Mouse (Mus musculus) forebrain, embryonic 12.5 days (tissue): ENCODE results near the gene Rc3h1. TPM values are rescaled to one million over a fixed set of nuclear protein-coding genes. Genes with fewer than 3 reads are reported as not detected.
"Not testable (repeated sequence)": the region's sequence is repeated elsewhere in the genome, so short reads cannot be mapped to it uniquely, and the experiment has no call there.

ENCODE experiments used
- ATAC-seq: fragments of 200-750 bp; cut with Nextera tagmentation; 2 replicates; pipeline ENCODE4 v1.8.0; 2017; ENCODE audit warnings: moderate TSS enrichment; ENCODE audit not compliant: low FRiP score
- H3K27ac ChIP-seq: fragments of 300-500 bp; sonication (generic); 2 replicates; pipeline ENCODE4 v1.5.1; 2016; ENCODE audit warnings: mild to moderate bottlenecking
- H3K27me3 ChIP-seq: fragments of 300-500 bp; sonication (generic); 2 replicates; pipeline ENCODE4 v1.6.1; 2016; ENCODE audit warnings: mild to moderate bottlenecking
- H3K36me3 ChIP-seq: fragments of 300-500 bp; sonication (generic); replicated peaks from 2 replicates; pipeline ENCODE4 v1.6.1; 2016; ENCODE audit warnings: mild to moderate bottlenecking
- H3K4me1 ChIP-seq: fragments of 300-500 bp; sonication (generic); 2 replicates; pipeline ENCODE4 v1.6.1; 2016
- H3K4me2 ChIP-seq: fragments of 300-500 bp; sonication (generic); 2 replicates; pipeline ENCODE4 v1.6.1; 2016; ENCODE audit warnings: mild to moderate bottlenecking, moderate library complexity
- H3K4me3 ChIP-seq: fragments of 300-500 bp; sonication (generic); replicated peaks from 2 replicates; pipeline ENCODE4 v1.5.1; 2016; ENCODE audit warnings: mild to moderate bottlenecking
- H3K9ac ChIP-seq: fragments of 300-500 bp; sonication (generic); 2 replicates; pipeline ENCODE4 v1.6.1; 2016; ENCODE audit warnings: mild to moderate bottlenecking
- H3K9me3 ChIP-seq: fragments of 300-500 bp; sonication (generic); 2 replicates; pipeline ENCODE4 v1.6.1; 2016
- WGBS: fragments of 180-500 bp; shearing (Covaris S2); methylation state at CpG from one replicate; pipeline ENCODE4 v1.1.7; 2016; 5-methylcytosine and 5-hydroxymethylcytosine counted together
- polyA plus RNA-seq: library from polyadenylated mRNA; unstranded; fragments of >200 nt; fragmentation: Nextera tagmentation; extraction: Ambion mirVana; gene quantifications from 2 replicates; pipeline ENCODE4 v1.2.1, GENCODE M21; 2016

The Rc3h1 gene
- polyA plus RNA-seq, 1 experiment from 2014 or later = 9.5 TPM

DNA sequence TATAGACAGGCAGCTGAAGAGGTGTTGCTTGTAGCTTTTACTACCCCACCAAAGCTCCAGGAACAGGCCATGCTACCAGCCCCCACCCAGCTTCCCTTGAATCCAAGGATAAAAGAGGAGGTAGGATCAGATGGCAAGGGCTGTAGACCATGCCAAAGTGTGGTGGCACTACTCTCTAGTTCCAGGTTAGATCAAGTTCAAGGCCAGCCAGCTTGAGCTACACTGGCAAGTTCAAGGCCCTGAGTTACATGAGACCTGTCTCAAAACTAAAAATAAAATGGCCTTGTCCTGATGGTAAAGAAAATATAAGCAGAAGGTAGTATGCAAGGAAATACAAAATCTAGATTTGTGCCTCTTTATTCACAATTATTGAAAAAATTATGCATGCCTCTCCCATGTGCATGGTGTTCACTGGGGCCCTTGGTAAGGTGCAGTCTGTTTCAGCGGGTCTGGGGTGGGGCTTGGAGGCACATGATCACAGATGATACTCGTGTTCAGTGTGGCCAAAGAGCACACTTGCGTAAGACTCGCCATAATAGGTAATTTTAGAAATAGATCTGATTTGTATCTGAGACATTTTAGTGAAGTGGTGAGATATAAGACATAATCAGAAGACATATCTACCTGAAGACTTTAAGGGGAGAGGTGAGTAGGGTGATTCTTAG is 72.0 kb downstream of the Rc3h1 start, which contains the start of gene Serpinc1:
TSS of gene Serpinc1 (plus strand) at position 515 of the 665 bp plus-strand sequence.
- no peak for ATAC-seq
- no peak within 1 kb of the TSS for H3K4me2 ChIP-seq
- H3K36me3 ChIP-seq = no peaks in the 10 kb centered on the region; the same call in 1 of the 2 replicates
- H3K4me3 ChIP-seq = no peak within 1 kb of the TSS
- H3K27me3 ChIP-seq = no peaks in the 10 kb centered on the region
- no peaks in the 10 kb centered on the region for H3K4me1 ChIP-seq
- H3K9me3 ChIP-seq = no peaks in the 10 kb centered on the region
- no peak within 1 kb of the TSS for H3K27ac ChIP-seq
- no peak within 1 kb of the TSS for H3K9ac ChIP-seq
- WGBS = 94% methylated on average over 4 of the region's 4 CpGs

DNA sequence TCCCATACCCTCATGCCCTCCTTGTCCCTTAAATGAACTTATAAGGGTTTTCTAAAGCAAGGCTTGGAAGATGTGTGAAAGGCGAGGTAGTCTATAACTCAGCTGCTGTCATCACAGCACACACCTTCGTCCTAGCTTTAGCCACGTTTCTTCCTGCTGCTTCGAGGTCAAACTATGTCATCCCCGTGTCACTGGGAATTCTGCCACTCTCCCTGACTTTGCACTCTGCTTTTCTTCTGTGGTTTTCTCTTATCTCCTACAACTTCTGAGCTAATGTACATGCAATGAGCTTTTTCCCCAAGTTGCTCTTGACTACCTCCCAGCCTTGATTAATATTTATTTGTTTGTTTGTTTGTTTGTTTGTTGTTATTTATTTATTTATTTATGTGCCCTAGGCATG is 73.8 kb downstream of the Rc3h1 start:
- Histone ChIP-seq H3K4me3 (no peak overlapping the region), H3K4me2 (no peak overlapping the region), H3K4me1 (no peaks in the 10 kb centered on the region), H3K9ac (no peak overlapping the region), H3K27ac (no peak overlapping the region), H3K9me3 (no peaks in the 10 kb centered on the region), H3K27me3 (no peaks in the 10 kb centered on the region), H3K36me3 (no peaks in the 10 kb centered on the region; the same call in 1 of the 2 replicates)
- ATAC-seq = no peak
- WGBS = 94% methylated on average over 5 of the region's 5 CpGs

DNA sequence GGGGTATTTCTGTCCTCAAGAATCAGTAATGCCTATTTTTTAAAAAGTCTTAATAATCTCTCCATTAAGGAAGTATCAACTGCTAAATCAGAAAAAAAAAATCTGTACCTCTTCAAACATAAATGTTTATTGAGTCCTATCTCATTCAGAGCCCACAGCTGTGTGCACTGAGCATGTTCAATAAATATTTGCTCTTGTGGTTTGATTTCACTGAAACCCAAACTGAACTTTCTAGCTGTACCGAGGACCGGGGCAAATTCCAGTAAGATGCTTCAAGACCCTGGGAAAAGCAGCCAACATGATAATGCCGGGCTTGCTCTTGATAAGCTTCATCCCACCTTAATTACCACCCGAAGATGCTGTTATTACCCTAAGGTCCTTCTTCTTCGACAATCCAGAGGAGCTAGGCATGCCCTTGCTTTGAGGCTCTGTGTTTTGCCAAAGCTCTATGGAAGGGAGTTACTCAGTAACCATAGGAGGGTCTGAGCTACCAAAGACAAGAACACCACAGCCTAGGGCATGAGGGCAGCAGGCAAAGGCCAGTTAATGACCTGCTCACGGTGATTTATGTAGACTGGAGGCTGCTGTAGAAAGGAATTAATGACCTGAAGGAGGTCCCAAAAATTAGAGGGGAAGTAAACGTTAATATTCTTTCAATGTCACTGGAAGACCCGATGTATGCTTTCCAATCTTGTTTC is 74.5 kb downstream of the Rc3h1 start:
- H3K4me1 ChIP-seq = no peaks in the 10 kb centered on the region
- no peak overlapping the region for H3K27ac ChIP-seq
- H3K27me3 ChIP-seq = no peaks in the 10 kb centered on the region
- H3K36me3 ChIP-seq = no peaks in the 10 kb centered on the region; the same call in 1 of the 2 replicates
- H3K9ac ChIP-seq = no peak overlapping the region
- ATAC-seq = no peak
- H3K4me2 ChIP-seq = no peak overlapping the region
- H3K9me3 ChIP-seq = no peaks in the 10 kb centered on the region
- WGBS = 87% methylated on average over 8 of the region's 8 CpGs
- H3K4me3 ChIP-seq = no peak overlapping the region

DNA sequence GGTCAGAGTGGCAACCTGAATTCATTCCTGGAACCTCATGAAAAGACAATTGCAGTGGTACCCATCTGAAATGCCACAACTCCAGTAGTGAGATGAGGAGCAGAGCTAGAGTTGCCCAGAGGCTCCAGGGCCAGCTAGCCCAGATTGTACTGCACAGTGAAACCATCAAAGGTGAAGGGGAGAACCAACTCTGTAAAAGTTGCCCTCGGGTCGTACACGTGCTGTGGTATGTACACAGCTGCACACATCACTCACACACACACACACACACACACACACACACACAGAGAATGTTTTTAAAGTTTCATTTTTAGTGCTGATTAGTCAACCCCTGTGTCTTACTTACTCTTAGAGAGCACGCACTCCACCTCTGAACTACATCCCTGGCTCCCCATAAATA is 75.1 kb downstream of the Rc3h1 start:
- Histone ChIP-seq H3K4me3 (no peak overlapping the region), H3K4me2 (no peak overlapping the region), H3K36me3 (no peaks in the 10 kb centered on the region; the same call in 1 of the 2 replicates), H3K9me3 (no peaks in the 10 kb centered on the region), H3K27me3 (no peaks in the 10 kb centered on the region), H3K9ac (no peak overlapping the region), H3K27ac (no peak overlapping the region), H3K4me1 (no peaks in the 10 kb centered on the region)
- 98% methylated on average over 4 of the region's 4 CpGs for WGBS
- ATAC-seq = no peak

DNA sequence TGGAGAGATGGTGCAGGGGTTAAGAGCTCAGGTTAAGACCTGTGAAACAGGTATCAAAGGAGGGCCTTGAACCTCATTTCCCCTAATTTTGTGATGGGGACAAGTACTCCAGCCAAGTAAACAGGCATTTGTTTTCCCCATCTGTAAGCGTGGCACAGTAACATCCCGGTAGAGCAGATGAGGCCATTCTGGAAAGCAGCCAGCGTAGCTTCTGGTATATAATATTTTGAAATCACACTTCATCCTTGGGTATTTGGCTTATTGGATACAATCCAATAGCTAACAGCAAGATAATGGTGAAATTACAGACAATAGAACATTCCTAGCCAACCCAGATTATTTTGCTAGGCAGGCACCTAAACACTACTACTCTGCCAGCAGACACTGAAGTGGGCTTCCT is 76.7 kb downstream of the Rc3h1 start:
- Histone ChIP-seq H3K36me3 (no peaks in the 10 kb centered on the region), H3K9ac (no peak overlapping the region), H3K27ac (no peak overlapping the region), H3K27me3 (no peaks in the 10 kb centered on the region), H3K4me3 (no peak overlapping the region), H3K4me2 (no peak overlapping the region), H3K4me1 (no peaks in the 10 kb centered on the region), H3K9me3 (no peaks in the 10 kb centered on the region)
- ATAC-seq = no peak
- 91% methylated on average over 3 of the region's 3 CpGs for WGBS

DNA sequence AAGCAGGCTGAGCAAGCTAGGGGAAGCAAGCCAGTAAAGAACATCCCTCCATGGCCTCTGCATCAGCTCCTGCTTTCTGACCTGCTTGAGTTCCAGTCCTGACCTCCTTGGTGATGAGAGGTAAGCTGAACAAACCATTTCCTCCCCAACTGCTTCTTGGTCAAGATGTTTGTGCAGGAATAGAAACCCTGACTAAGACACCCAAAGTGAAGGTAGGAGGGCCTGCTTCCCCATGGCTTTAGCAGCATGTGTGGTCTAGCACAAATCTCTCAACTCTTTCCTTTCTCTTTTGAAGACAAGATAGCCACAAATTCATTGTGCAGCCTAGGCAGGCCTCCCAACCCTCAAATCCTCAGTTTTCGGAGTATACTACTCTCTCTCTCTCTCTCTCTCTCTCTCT is 78.5 kb downstream of the Rc3h1 start:
- not testable (repeated sequence) for H3K4me2 ChIP-seq, H3K9me3 ChIP-seq, H3K36me3 ChIP-seq, H3K4me3 ChIP-seq, H3K4me1 ChIP-seq, H3K27ac ChIP-seq, H3K27me3 ChIP-seq, ATAC-seq, H3K9ac ChIP-seq
- 82% methylated on average over 1 of the region's 1 CpGs for WGBS

DNA sequence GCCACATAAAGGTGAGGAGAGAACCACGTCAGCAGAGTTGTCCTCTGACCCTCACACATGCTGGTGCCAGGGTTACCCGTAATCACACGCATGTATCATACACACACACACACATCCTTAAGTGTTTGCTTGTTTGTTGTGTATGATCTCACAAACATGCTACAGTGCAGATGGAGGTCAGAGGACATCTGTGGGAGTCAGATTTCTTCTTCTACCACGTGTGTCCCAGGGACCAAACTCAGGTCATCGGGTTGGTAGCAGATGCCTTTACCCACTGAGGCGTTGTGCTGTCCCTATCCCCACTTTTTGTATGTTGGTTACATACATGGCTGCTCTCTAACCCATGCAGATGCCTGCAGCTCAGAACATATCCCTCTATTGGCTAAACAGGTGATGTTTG is 79.3 kb downstream of the Rc3h1 start:
- WGBS = 89% methylated on average over 6 of the region's 6 CpGs
- Histone ChIP-seq H3K36me3 (no peaks in the 10 kb centered on the region), H3K4me3 (no peak overlapping the region), H3K27ac (no peak overlapping the region), H3K4me2 (no peak overlapping the region), H3K27me3 (no peaks in the 10 kb centered on the region), H3K4me1 (no peaks in the 10 kb centered on the region), H3K9me3 (no peaks in the 10 kb centered on the region), H3K9ac (no peak overlapping the region)
- ATAC-seq = no peak

DNA sequence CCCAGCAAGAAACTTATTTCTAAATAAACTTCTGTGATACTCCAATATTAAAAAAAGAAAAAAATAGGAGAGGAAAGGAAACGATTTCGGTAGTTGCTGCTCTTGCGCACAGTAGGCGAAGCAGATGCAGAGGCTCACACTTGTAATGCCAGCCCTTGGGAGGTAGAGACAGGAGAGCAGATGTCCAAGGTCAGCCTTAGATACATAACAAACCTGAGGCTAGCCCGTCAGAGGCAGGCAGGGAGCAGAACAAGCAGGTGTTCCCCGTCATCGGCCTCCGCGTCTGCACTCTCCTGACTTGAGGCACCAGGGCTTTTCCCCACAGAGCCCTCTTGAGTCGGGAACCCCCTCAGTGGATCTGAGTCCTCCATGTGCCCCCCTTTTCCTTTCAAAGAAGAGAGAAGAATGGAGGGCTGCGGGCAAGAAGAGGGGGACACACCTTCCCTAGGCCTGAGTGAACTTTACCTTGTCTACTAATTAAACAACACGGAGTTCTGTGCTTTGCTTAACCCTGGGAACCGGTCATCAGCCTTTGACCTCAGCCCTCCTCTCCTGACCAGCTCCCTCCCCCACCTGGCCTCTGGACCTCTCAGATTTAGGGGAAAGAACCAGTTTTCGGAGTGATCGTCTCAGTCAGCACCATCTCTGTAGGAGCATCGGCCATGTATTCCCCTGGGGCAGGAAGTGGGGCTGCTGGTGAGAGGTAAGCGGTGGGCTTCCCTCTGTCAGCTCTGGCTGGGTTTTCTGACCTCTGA is 80.8 kb downstream of the Rc3h1 start:
- H3K4me1 ChIP-seq = no peaks in the 10 kb centered on the region
- no peaks in the 10 kb centered on the region for H3K9me3 ChIP-seq
- 88% methylated on average over 17 of the region's 17 CpGs for WGBS
- H3K4me2 ChIP-seq = no peak overlapping the region
- no peaks in the 10 kb centered on the region for H3K36me3 ChIP-seq
- no peak overlapping the region for H3K4me3 ChIP-seq
- no peak overlapping the region for H3K27ac ChIP-seq
- no peak overlapping the region for H3K9ac ChIP-seq
- no peaks in the 10 kb centered on the region for H3K27me3 ChIP-seq
- no peak for ATAC-seq

DNA sequence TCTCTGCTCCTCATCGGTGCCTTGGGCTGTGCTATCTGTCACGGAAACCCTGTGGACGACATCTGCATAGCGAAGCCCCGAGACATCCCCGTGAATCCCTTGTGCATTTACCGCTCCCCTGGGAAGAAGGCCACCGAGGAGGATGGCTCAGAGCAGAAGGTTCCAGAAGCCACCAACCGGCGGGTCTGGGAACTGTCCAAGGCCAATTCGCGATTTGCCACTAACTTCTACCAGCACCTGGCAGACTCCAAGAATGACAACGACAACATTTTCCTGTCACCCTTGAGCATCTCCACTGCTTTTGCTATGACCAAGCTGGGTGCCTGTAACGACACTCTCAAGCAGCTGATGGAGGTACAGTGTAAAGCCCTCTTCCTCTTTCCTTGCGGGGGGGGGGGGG is 83.2 kb downstream of the Rc3h1 start:
- Histone ChIP-seq H3K36me3 (no peaks in the 10 kb centered on the region), H3K27ac (no peak overlapping the region), H3K4me1 (no peaks in the 10 kb centered on the region), H3K9me3 (no peaks in the 10 kb centered on the region), H3K9ac (no peak overlapping the region), H3K4me3 (no peak overlapping the region), H3K4me2 (no peak overlapping the region), H3K27me3 (no peaks in the 10 kb centered on the region)
- no peak for ATAC-seq
- 92% methylated on average over 14 of the region's 15 CpGs for WGBS

DNA sequence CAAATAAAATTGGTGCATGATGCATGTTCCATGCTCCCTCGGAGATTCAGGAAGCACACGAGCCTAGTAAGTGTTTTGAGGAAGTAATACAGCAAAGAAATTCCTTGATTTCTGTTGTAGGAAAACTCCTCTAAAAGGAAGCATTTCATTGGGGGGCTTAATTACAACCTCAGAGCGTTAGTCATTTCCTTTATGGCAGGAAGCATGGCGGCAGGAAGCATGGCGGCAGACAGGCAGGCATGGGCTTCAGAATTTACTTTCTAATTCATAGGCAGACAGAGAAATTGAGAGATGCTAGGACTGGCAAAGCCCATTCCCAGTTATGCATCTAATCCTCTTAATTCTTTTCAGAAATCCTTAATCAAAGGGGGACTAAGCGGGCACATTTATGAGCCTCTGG is 87.6 kb downstream of the Rc3h1 start:
- no peak overlapping the region for H3K4me2 ChIP-seq
- H3K9ac ChIP-seq = no peak overlapping the region
- no peak for ATAC-seq
- no peaks in the 10 kb centered on the region for H3K27me3 ChIP-seq
- H3K27ac ChIP-seq = no peak overlapping the region
- WGBS = 80% methylated on average over 6 of the region's 6 CpGs
- no peaks in the 10 kb centered on the region for H3K4me1 ChIP-seq
- H3K9me3 ChIP-seq = no peaks in the 10 kb centered on the region
- H3K36me3 ChIP-seq = no peaks in the 10 kb centered on the region
- no peak overlapping the region for H3K4me3 ChIP-seq

DNA sequence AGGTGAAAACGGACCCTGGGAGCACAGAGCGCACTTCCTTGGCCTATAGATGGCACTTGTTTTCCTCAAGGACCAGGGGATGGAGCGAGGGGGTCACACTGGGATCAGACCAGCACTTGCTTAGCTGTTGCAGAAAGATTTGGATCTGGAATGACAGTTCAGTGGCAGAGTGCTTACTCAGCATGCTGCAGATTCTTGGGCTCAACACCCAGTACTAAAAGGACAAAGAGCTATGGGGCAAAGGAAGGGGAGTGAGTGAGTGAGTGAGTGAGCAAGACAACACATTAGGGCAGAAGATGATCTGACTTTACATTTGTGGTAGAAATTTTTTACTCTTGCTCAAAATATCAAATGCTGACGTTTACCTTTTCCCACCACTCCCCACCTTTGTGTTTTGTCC is 98.7 kb downstream of the Rc3h1 start:
- Histone ChIP-seq H3K4me3 (no peak overlapping the region), H3K36me3 (peaks cover 14% of the 10 kb centered on the region; the same call in 1 of the 2 replicates), H3K27me3 (no peaks in the 10 kb centered on the region), H3K27ac (no peak overlapping the region), H3K4me1 (no peaks in the 10 kb centered on the region), H3K9ac (no peak overlapping the region), H3K9me3 (no peaks in the 10 kb centered on the region), H3K4me2 (no peak overlapping the region)
- no peak for ATAC-seq
- 67% methylated on average over 4 of the region's 4 CpGs for WGBS

DNA sequence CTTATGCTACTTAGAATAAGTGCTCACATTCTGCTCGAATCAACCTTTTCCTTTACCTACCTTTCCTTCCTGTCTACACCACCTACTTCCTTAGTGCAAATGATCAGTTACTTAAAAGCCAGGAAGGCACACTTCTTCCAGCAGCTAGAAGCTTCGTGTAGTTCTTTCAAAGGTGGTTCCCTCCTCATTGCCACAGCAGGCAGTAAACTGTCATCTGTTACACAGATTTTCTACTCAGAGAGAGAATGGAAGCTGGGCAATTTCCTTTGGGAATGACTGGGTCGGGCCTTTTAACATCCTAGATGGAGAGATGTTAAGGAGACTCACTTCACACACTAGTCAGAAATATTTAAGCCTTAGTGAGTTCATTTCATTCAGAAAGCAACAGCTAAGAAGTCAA is 99.3 kb downstream of the Rc3h1 start:
- H3K4me1 ChIP-seq = no peaks in the 10 kb centered on the region
- ATAC-seq = no peak
- H3K4me3 ChIP-seq = no peak overlapping the region
- no peaks in the 10 kb centered on the region for H3K27me3 ChIP-seq
- H3K9ac ChIP-seq = no peak overlapping the region
- 81% methylated on average over 3 of the region's 3 CpGs for WGBS
- H3K36me3 ChIP-seq = peaks cover 14% of the 10 kb centered on the region; the same call in 1 of the 2 replicates
- no peak overlapping the region for H3K4me2 ChIP-seq
- H3K27ac ChIP-seq = no peak overlapping the region
- no peaks in the 10 kb centered on the region for H3K9me3 ChIP-seq
